Mouse (Mus musculus) E14TG2a.4 (cell line): Measurements from ENCODE around the gene Rin1.

Experiments used
- CTCF ChIP-seq: conservative IDR thresholded peaks from 2 replicates; pipeline ENCODE4 v1.5.1; 2014; ENCODE audit warnings: low read length
- NANOG ChIP-seq: IDR thresholded peaks from 2 replicates; pipeline ENCODE4 v1.6.1; 2014; ENCODE audit warnings: borderline replicate concordance, low read length, mixed read lengths

GRCm38 (mm10) chr19:5069486-5069885 lies 19.2 kb downstream of the Rin1 start:
- TF ChIP-seq NANOG: no peak
- TF ChIP-seq CTCF: no peak
